Mouse (Mus musculus): ENCODE measurements at regions not wholly inside any gene's neighbourhood (a gene's known extent, or its start where the extent isn't known, plus 50 kb on each side); places are given as distances from the start of the nearest gene placed in this dataset.

DNA sequence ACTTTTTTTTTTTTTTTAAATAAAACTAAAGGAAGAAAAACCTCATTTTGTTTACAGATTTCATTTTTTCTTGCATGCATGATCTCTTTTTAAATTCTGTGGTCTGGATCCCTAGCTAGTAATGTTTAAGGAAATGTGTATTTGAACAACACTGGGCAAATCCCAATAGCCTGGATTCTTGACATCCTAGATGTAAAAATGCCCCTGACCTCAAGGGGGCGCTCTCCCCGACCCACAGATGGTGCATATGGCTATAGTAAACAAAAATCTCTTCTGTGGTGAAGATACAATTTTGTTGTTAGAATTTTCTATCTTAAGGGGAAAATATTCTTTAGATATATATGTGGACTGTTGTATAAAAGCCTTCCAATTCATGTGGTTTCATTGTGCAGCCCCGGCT lies 67.1 kb upstream of the Trpm3 start:
- TF ChIP-seq CTCF (IDR thresholded peaks at IDR 0.05; ENCODE audit: borderline replicate concordance, insufficient read depth, low read depth, low read length) (0 out of 2 replicates have a peak, but pooled peaks have one; percentile 7), POLR2A (IDR thresholded peaks at IDR 0.05; ENCODE audit: borderline replicate concordance, insufficient read depth, low read length) (no peak)

Data from cerebellum, adult 2 months (tissue).